Mouse (Mus musculus): ENCODE data around the gene Ugt1a7c.
"Not testable (repeated sequence)": the region's sequence is repeated elsewhere in the genome, so short reads cannot be mapped to it uniquely, and the experiment has no call there.

DNA sequence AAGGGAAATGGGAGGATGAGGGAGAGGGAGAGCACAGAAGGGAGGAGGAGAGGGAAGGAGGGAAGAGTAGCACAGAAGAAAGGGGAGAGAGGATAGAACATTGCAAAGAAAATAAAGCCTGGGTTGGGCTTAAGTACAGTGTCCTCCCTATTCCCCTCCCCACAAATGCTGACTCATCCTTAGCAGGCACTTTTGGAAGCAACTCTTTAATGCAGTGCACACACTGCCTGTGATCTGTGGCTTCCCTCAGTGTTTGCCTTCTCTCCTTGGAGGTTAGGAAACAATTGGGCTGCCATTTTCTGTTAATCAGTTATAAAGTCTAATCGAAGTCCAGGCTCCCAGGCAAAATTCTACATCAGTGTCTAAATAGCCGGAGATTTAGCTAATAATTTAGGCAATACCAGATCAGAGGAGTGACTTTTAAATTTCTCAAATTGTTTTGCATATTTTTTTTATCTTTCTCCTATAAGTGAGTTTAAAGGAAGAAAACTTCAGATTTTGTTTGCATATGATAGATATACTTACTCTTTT lies 14.2 kb downstream of the Ugt1a7c start:
- not testable (repeated sequence) for TF ChIP-seq POLR2A (IDR thresholded peaks at IDR 0.05; ENCODE audit: control insufficient read depth, extremely low read depth, insufficient read depth, low read length, poor library complexity); CTCF (IDR thresholded peaks at IDR 0.05; ENCODE audit: borderline replicate concordance, control insufficient read depth, extremely low read depth, insufficient read depth, low read length, poor library complexity)

All from thymus, adult 2 months (tissue).